Mouse (Mus musculus): ENCODE results near the gene Timm8b. TPM values are rescaled to one million over a fixed set of nuclear protein-coding genes. Genes with fewer than 3 reads are reported as not detected.

The Timm8b gene
- polyA plus RNA-seq, 1 experiment = 98.1 TPM

- no peak for TF ChIP-seq CTCF (IDR thresholded peaks at IDR 0.05; ENCODE audit: extremely low read depth, insufficient read length, insufficient replicate concordance, low read depth, low read length)
- TF ChIP-seq POLR2A (IDR thresholded peaks at IDR 0.05; ENCODE audit: low read depth, low read length) = no peak
- peaks cover 3% of the 10 kb centered on the region; the same call in 1 of the 2 replicates for H3K36me3 ChIP-seq (ENCODE audit: control insufficient read depth, insufficient read depth, low read length)
- peaks cover 11% of the 10 kb centered on the region for H3K4me1 ChIP-seq (ENCODE audit: control insufficient read depth, insufficient read depth, insufficient read length, low read length)
- no peaks in the 10 kb centered on the region for H3K27me3 ChIP-seq (ENCODE audit: control insufficient read depth, insufficient read depth, low read length)
- peak overlapping the region; percentile 38; the same call in 1 of the 2 replicates for H3K27ac ChIP-seq (ENCODE audit: insufficient read depth, low read depth, low read length)
- H3K4me3 ChIP-seq (ENCODE audit: low read depth, low read length) = no peak overlapping the region
- WGBS = 26% methylated on average over 4 of the region's 4 CpGs
Observed at GRCm38 (mm10) chr9:50565940-50566339, 37.8 kb upstream of the Timm8b start.

GRCm38 (mm10) chr9:50567372-50567771 is 36.3 kb upstream of the Timm8b start:
- TF ChIP-seq CTCF (IDR thresholded peaks at IDR 0.05; ENCODE audit: extremely low read depth, insufficient read length, insufficient replicate concordance, low read depth, low read length) = no peak
- 86% methylated on average over 4 of the region's 4 CpGs for WGBS

GRCm38 (mm10) chr9:50567881-50568280 is 35.8 kb upstream of the Timm8b start:
- TF ChIP-seq POLR2A (IDR thresholded peaks at IDR 0.05; ENCODE audit: low read depth, low read length) (no peak), CTCF (IDR thresholded peaks at IDR 0.05; ENCODE audit: extremely low read depth, insufficient read length, insufficient replicate concordance, low read depth, low read length) (no peak)
- 89% methylated on average over 2 of the region's 2 CpGs for WGBS
- peaks cover 3% of the 10 kb centered on the region; the same call in 1 of the 2 replicates for H3K36me3 ChIP-seq (ENCODE audit: control insufficient read depth, insufficient read depth, low read length)
- H3K4me3 ChIP-seq (ENCODE audit: low read depth, low read length) = no peak overlapping the region
- H3K4me1 ChIP-seq (ENCODE audit: control insufficient read depth, insufficient read depth, insufficient read length, low read length) = peaks cover 5% of the 10 kb centered on the region
- H3K27me3 ChIP-seq (ENCODE audit: control insufficient read depth, insufficient read depth, low read length) = no peaks in the 10 kb centered on the region
- H3K27ac ChIP-seq (ENCODE audit: insufficient read depth, low read depth, low read length) = no peak overlapping the region

More at GRCm38 (mm10) chr9:50567372-50567771, 36.3 kb upstream of the Timm8b start:
- Histone ChIP-seq H3K36me3 (ENCODE audit: control insufficient read depth, insufficient read depth, low read length) (peaks cover 3% of the 10 kb centered on the region; the same call in 1 of the 2 replicates), H3K4me3 (ENCODE audit: low read depth, low read length) (no peak overlapping the region), H3K27me3 (ENCODE audit: control insufficient read depth, insufficient read depth, low read length) (no peaks in the 10 kb centered on the region), H3K4me1 (ENCODE audit: control insufficient read depth, insufficient read depth, insufficient read length, low read length) (peaks cover 5% of the 10 kb centered on the region), H3K27ac (ENCODE audit: insufficient read depth, low read depth, low read length) (no peak overlapping the region)

GRCm38 (mm10) chr9:50569599-50570525 is 33.8 kb upstream of the Timm8b start:
- Histone ChIP-seq H3K4me1 (ENCODE audit: control insufficient read depth, insufficient read depth, insufficient read length, low read length) (peaks cover 7% of the 10 kb centered on the region), H3K27ac (ENCODE audit: insufficient read depth, low read depth, low read length) (peak overlapping the region; percentile 60)
- 46% methylated on average over 10 of the region's 10 CpGs for WGBS

GRCm38 (mm10) chr9:50580370-50580769 is 23.3 kb upstream of the Timm8b start:
- H3K4me3 ChIP-seq (ENCODE audit: low read depth, low read length) = no peak overlapping the region
- no peak for TF ChIP-seq POLR2A (IDR thresholded peaks at IDR 0.05; ENCODE audit: low read depth, low read length)
- TF ChIP-seq CTCF (IDR thresholded peaks at IDR 0.05; ENCODE audit: extremely low read depth, insufficient read length, insufficient replicate concordance, low read depth, low read length) = no peak
- WGBS = 84% methylated on average over 4 of the region's 4 CpGs
- H3K27me3 ChIP-seq (ENCODE audit: control insufficient read depth, insufficient read depth, low read length) = no peaks in the 10 kb centered on the region
- H3K36me3 ChIP-seq (ENCODE audit: control insufficient read depth, insufficient read depth, low read length) = peaks cover 5% of the 10 kb centered on the region
- peaks cover 13% of the 10 kb centered on the region for H3K4me1 ChIP-seq (ENCODE audit: control insufficient read depth, insufficient read depth, insufficient read length, low read length)
- no peak overlapping the region for H3K27ac ChIP-seq (ENCODE audit: insufficient read depth, low read depth, low read length)

More at GRCm38 (mm10) chr9:50569599-50570525, 33.8 kb upstream of the Timm8b start:
- no peak for TF ChIP-seq CTCF (IDR thresholded peaks at IDR 0.05; ENCODE audit: extremely low read depth, insufficient read length, insufficient replicate concordance, low read depth, low read length)
- TF ChIP-seq POLR2A (IDR thresholded peaks at IDR 0.05; ENCODE audit: low read depth, low read length) = no peak
- Histone ChIP-seq H3K27me3 (ENCODE audit: control insufficient read depth, insufficient read depth, low read length) (no peaks in the 10 kb centered on the region), H3K36me3 (ENCODE audit: control insufficient read depth, insufficient read depth, low read length) (peaks cover 5% of the 10 kb centered on the region; the same call in 1 of the 2 replicates), H3K4me3 (ENCODE audit: low read depth, low read length) (no peak overlapping the region)

GRCm38 (mm10) chr9:50585145-50585818 is 18.4 kb upstream of the Timm8b start:
- Histone ChIP-seq H3K4me1 (ENCODE audit: control insufficient read depth, insufficient read depth, insufficient read length, low read length) (peaks cover 31% of the 10 kb centered on the region), H3K4me3 (ENCODE audit: low read depth, low read length) (no peak overlapping the region), H3K36me3 (ENCODE audit: control insufficient read depth, insufficient read depth, low read length) (peaks cover 2% of the 10 kb centered on the region; the same call in 1 of the 2 replicates), H3K27ac (ENCODE audit: insufficient read depth, low read depth, low read length) (peak overlapping the region; percentile 98), H3K27me3 (ENCODE audit: control insufficient read depth, insufficient read depth, low read length) (no peaks in the 10 kb centered on the region)
- WGBS = 32% methylated on average over 6 of the region's 6 CpGs
- TF ChIP-seq CTCF (IDR thresholded peaks at IDR 0.05; ENCODE audit: extremely low read depth, insufficient read length, insufficient replicate concordance, low read depth, low read length) (no peak), POLR2A (IDR thresholded peaks at IDR 0.05; ENCODE audit: low read depth, low read length) (no peak)

GRCm38 (mm10) chr9:50586955-50587354 is 16.8 kb upstream of the Timm8b start:
- no peaks in the 10 kb centered on the region for H3K36me3 ChIP-seq (ENCODE audit: control insufficient read depth, insufficient read depth, low read length)
- 21% methylated on average over 4 of the region's 4 CpGs for WGBS
- no peaks in the 10 kb centered on the region for H3K27me3 ChIP-seq (ENCODE audit: control insufficient read depth, insufficient read depth, low read length)
- peaks cover 35% of the 10 kb centered on the region for H3K4me1 ChIP-seq (ENCODE audit: control insufficient read depth, insufficient read depth, insufficient read length, low read length)
- no peak for TF ChIP-seq POLR2A (IDR thresholded peaks at IDR 0.05; ENCODE audit: low read depth, low read length)
- no peak for TF ChIP-seq CTCF (IDR thresholded peaks at IDR 0.05; ENCODE audit: extremely low read depth, insufficient read length, insufficient replicate concordance, low read depth, low read length)
- no peak overlapping the region for H3K4me3 ChIP-seq (ENCODE audit: low read depth, low read length)
- H3K27ac ChIP-seq (ENCODE audit: insufficient read depth, low read depth, low read length) = peak overlapping the region; percentile 98

Measured in small intestine, adult 2 months (tissue).